Mouse (Mus musculus) limb, embryonic 15.5 days (tissue): ENCODE results near the gene Olfr649. TPM values are rescaled to one million over a fixed set of nuclear protein-coding genes. Genes with fewer than 3 reads are reported as not detected.

Experiments
- ATAC-seq: fragments of 200-750 bp; cut with Nextera tagmentation; 2 replicates; pipeline ENCODE4 v1.8.0; 2017; ENCODE audit warnings: low read depth, moderate TSS enrichment; ENCODE audit not compliant: insufficient number of reproducible peaks, low FRiP score, low TSS enrichment
- H3K27ac ChIP-seq: fragments of 300-500 bp; sonication (generic); 2 replicates; pipeline ENCODE4 v1.5.1; 2015; ENCODE audit warnings: moderate library complexity, mild to moderate bottlenecking, inconsistent platforms
- H3K27me3 ChIP-seq: fragments of 300-500 bp; sonication (generic); 2 replicates; pipeline ENCODE4 v1.6.1; 2015; ENCODE audit warnings: inconsistent platforms
- H3K36me3 ChIP-seq: fragments of 300-500 bp; sonication (generic); 2 replicates; pipeline ENCODE4 v1.6.1; 2015; ENCODE audit warnings: inconsistent platforms
- H3K4me1 ChIP-seq: fragments of 300-500 bp; sonication (generic); 2 replicates; pipeline ENCODE4 v1.6.1; 2015; ENCODE audit warnings: inconsistent platforms
- H3K4me2 ChIP-seq: fragments of 300-500 bp; sonication (generic); 2 replicates; pipeline ENCODE4 v1.6.1; 2015; ENCODE audit warnings: mild to moderate bottlenecking, inconsistent platforms
- H3K4me3 ChIP-seq: fragments of 300-500 bp; sonication (generic); 2 replicates; pipeline ENCODE4 v1.5.1; 2015; ENCODE audit warnings: mild to moderate bottlenecking, inconsistent platforms
- H3K9ac ChIP-seq: fragments of 300-500 bp; sonication (generic); 2 replicates; pipeline ENCODE4 v1.6.1; 2015; ENCODE audit warnings: inconsistent platforms
- H3K9me3 ChIP-seq: fragments of 300-500 bp; sonication (generic); 2 replicates; pipeline ENCODE4 v1.6.1; 2016; ENCODE audit warnings: inconsistent platforms
- WGBS: fragments of 180-500 bp; shearing (Covaris S2); methylation state at CpG from one replicate; pipeline ENCODE4 v1.1.7; 2015; 5-methylcytosine and 5-hydroxymethylcytosine counted together
- polyA plus RNA-seq: library from polyadenylated mRNA; unstranded; fragments of >200 nt; fragmentation: Nextera tagmentation; extraction: Ambion mirVana; gene quantifications from 2 replicates; pipeline ENCODE4 v1.2.1, GENCODE M21; 2015

Gene Olfr649
- not detected in 2 replicates for polyA plus RNA-seq

GRCm38 (mm10) chr7:104195885-104196284 lies at the start of gene Olfr649:
Gene Olfr649 (minus strand): TSS chr7:104195985.
- Histone ChIP-seq H3K27me3 (no peaks in the 10 kb centered on the region), H3K4me2 (no peak within 1 kb of the TSS), H3K9me3 (no peaks in the 10 kb centered on the region), H3K4me1 (no peaks in the 10 kb centered on the region), H3K9ac (no peak within 1 kb of the TSS), H3K36me3 (no peaks in the 10 kb centered on the region), H3K4me3 (no peak within 1 kb of the TSS), H3K27ac (no peak within 1 kb of the TSS)
- 76% methylated on average over 6 of the region's 6 CpGs for WGBS
- ATAC-seq, result no peak

DNA sequence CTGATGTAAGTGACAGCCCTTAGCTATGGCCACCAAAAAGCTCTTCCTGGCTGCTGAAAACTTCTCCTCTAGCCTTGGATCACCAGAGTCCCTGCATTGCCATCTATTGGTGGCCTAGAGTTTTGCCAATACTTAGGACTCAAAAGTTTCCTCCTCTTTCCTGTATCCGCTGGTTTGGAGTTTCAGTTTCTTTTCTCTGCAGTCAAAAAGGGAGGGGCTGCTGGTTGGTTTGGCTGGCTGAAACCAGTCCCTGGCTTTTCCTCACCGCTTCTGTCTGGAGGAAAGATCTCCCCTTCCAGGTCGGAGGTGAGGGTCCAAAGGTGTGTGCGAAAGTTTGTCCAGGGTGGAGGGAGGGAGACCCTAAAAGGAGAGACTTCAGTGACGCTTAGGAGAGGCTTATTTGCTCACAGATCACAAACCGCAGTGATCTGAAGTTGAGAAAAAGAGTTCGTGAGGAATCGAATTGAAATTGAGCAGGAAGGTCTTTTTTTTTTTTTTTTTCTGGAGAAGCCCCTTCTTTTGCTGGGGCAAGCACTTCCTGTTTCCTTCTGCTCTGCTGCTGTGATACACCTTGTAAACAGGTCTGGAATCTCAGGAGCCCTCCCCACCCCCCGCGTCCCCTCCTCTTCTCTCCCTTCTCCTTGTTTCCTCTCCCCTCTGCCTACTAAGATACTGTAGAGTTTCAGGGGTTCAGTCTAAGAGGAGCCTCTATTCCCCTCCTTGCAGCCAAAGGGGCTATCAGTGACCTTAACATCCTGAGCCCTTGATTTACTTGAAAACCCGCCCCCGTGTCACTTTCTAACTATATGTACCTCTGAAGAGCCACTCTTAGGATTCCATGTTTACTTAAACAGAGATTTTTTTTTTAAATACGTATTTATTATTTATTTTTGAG lies 48.7 kb upstream of the Olfr649 start, which contains the start of gene Trim34a:
Gene Trim34a (plus strand): TSS at position 171 of the 895 bp plus-strand sequence.
- 5% methylated on average over 13 of the region's 13 CpGs for WGBS
- Histone ChIP-seq H3K36me3 (no peaks in the 10 kb centered on the region), H3K4me1 (peaks cover 4% of the 10 kb centered on the region; the same call in 1 of the 2 replicates), H3K4me3 (peak within 1 kb of the TSS; percentile 50), H3K9ac (peak within 1 kb of the TSS; percentile 47; the same call in 1 of the 2 replicates), H3K9me3 (no peaks in the 10 kb centered on the region), H3K4me2 (peak within 1 kb of the TSS; percentile 49), H3K27ac (peak within 1 kb of the TSS; percentile 14; the same call in 1 of the 2 replicates), H3K27me3 (no peaks in the 10 kb centered on the region)
- no peak for ATAC-seq

GRCm38 (mm10) chr7:104243616-104244015 lies 47.8 kb upstream of the Olfr649 start:
- Histone ChIP-seq H3K9ac (no peak overlapping the region), H3K27ac (no peak overlapping the region), H3K4me3 (no peak overlapping the region), H3K4me2 (0 out of 2 replicates have a peak overlapping the region, but pooled peaks have one; percentile 49), H3K4me1 (peaks cover 4% of the 10 kb centered on the region; the same call in 1 of the 2 replicates), H3K36me3 (no peaks in the 10 kb centered on the region), H3K27me3 (no peaks in the 10 kb centered on the region), H3K9me3 (no peaks in the 10 kb centered on the region)
- WGBS, result 52% methylated on average over 1 of the region's 1 CpGs
- ATAC-seq, result no peak

DNA sequence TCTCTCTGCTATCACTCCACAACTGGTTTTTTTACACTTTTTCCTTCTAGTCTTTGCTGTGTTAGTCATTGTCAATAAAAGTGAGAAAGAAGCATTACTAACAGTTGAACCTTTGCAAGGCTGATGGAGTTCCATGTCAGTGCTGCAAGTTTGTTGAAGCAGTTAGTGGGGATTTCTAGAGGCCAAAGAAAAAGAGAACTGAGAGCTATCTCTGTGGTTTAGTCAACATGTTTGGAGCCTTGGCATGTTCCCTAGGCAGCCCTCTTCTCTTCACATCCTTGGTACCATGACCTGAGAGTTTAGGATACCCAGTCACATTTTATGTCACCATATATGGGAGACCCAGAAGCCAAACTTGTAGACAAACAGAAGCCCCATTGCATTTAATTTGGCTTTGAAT lies 45.1 kb upstream of the Olfr649 start:
- Histone ChIP-seq H3K27me3 (no peaks in the 10 kb centered on the region), H3K4me2 (no peak overlapping the region), H3K9ac (no peak overlapping the region), H3K4me3 (no peak overlapping the region), H3K36me3 (no peaks in the 10 kb centered on the region), H3K27ac (no peak overlapping the region), H3K4me1 (peaks cover 4% of the 10 kb centered on the region; the same call in 1 of the 2 replicates), H3K9me3 (no peaks in the 10 kb centered on the region)
- no peak for ATAC-seq

DNA sequence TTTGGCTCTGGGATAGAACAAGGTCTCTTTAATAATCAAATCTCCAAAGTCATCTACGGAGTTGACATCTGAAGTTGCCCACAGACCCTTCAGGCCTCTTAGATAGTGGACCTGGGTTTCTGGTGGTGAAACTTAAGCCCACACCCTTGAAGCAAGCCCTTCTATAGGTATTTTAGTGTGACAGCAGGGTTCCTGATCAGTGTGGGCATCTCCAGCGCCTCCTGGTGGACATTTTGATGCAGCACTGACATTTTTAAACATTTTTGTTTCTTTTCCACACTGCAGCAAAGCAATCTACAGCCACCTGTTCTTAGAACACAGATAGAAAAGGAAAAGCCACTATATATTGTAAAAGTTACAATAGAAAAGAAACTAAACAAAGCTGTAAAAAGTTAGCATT lies 35.4 kb upstream of the Olfr649 start:
- no peak overlapping the region for H3K4me3 ChIP-seq
- no peaks in the 10 kb centered on the region for H3K9me3 ChIP-seq
- H3K9ac ChIP-seq, result no peak overlapping the region
- H3K27ac ChIP-seq, result no peak overlapping the region
- H3K4me2 ChIP-seq, result no peak overlapping the region
- no peaks in the 10 kb centered on the region for H3K4me1 ChIP-seq
- 30% methylated on average over 2 of the region's 2 CpGs for WGBS
- no peak for ATAC-seq
- no peaks in the 10 kb centered on the region for H3K27me3 ChIP-seq
- no peaks in the 10 kb centered on the region for H3K36me3 ChIP-seq

- 3% methylated on average over 37 of the region's 37 CpGs for WGBS
- no peak within 1 kb of the TSS for H3K27ac ChIP-seq
- H3K4me1 ChIP-seq, result peaks cover 8% of the 10 kb centered on the region
- H3K4me3 ChIP-seq, result peak within 1 kb of the TSS; percentile 31
- H3K9ac ChIP-seq, result no peak within 1 kb of the TSS
- H3K9me3 ChIP-seq, result no peaks in the 10 kb centered on the region
- H3K36me3 ChIP-seq, result no peaks in the 10 kb centered on the region
- no peaks in the 10 kb centered on the region for H3K27me3 ChIP-seq
- H3K4me2 ChIP-seq, result peak within 1 kb of the TSS; percentile 44
- no peak for ATAC-seq
These were observed 23.1 kb upstream of the Olfr649 start, which contains the start of gene Trim6 for GRCm38 (mm10) chr7:104218701-104219569. Gene Trim6 (plus strand): TSS chr7:104218793.

DNA sequence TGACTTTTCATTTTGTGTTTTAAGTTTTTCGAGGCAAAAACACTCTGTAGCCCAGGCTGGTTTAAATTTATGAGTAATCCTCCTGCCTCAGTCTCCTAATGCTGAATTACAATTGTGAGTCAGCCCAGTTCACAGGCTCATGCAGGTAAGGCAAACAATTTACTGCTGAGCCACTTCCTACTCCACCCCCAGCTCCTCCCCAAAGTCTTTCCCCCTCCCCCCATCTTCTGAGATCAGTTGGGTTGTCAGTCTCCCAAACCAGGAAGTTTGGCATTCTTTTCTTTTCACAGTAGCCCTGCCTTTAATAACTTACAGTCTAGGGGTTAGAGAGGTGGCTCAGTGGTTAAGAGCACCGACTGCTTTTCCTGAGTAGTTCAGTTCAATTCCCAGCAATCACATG lies 22.1 kb upstream of the Olfr649 start:
- Histone ChIP-seq H3K9ac (no peak overlapping the region), H3K4me1 (peaks cover 8% of the 10 kb centered on the region), H3K27ac (no peak overlapping the region), H3K4me2 (no peak overlapping the region), H3K27me3 (no peaks in the 10 kb centered on the region), H3K36me3 (no peaks in the 10 kb centered on the region), H3K4me3 (no peak overlapping the region), H3K9me3 (no peaks in the 10 kb centered on the region)
- no peak for ATAC-seq
- WGBS, result 74% methylated on average over 2 of the region's 2 CpGs

GRCm38 (mm10) chr7:104216011-104216535 lies 20.3 kb upstream of the Olfr649 start:
- Histone ChIP-seq H3K4me3 (no peak overlapping the region), H3K36me3 (no peaks in the 10 kb centered on the region), H3K4me1 (peaks cover 8% of the 10 kb centered on the region), H3K27ac (no peak overlapping the region), H3K4me2 (no peak overlapping the region), H3K9ac (no peak overlapping the region), H3K9me3 (no peaks in the 10 kb centered on the region), H3K27me3 (no peaks in the 10 kb centered on the region)
- WGBS, result 42% methylated on average over 1 of the region's 1 CpGs
- no peak for ATAC-seq

GRCm38 (mm10) chr7:104206197-104206596 lies 10.4 kb upstream of the Olfr649 start:
- no peaks in the 10 kb centered on the region for H3K27me3 ChIP-seq
- H3K9me3 ChIP-seq, result no peaks in the 10 kb centered on the region
- H3K9ac ChIP-seq, result no peak overlapping the region
- H3K4me2 ChIP-seq, result no peak overlapping the region
- ATAC-seq, result no peak
- WGBS, result 87% methylated on average over 7 of the region's 7 CpGs
- no peaks in the 10 kb centered on the region for H3K36me3 ChIP-seq
- H3K4me1 ChIP-seq, result no peaks in the 10 kb centered on the region
- H3K27ac ChIP-seq, result no peak overlapping the region
- no peak overlapping the region for H3K4me3 ChIP-seq

GRCm38 (mm10) chr7:104199822-104200221 lies 4.0 kb upstream of the Olfr649 start:
- ATAC-seq, result no peak
- WGBS, result 5% methylated on average over 5 of the region's 5 CpGs

GRCm38 (mm10) chr7:104191275-104191674 lies 4.5 kb downstream of the Olfr649 start:
- no peak for ATAC-seq
- no peak overlapping the region for H3K27ac ChIP-seq
- no peaks in the 10 kb centered on the region for H3K27me3 ChIP-seq
- WGBS, result 58% methylated on average over 9 of the region's 9 CpGs
- no peaks in the 10 kb centered on the region for H3K9me3 ChIP-seq
- no peak overlapping the region for H3K4me2 ChIP-seq
- no peaks in the 10 kb centered on the region for H3K4me1 ChIP-seq
- no peak overlapping the region for H3K4me3 ChIP-seq
- no peak overlapping the region for H3K9ac ChIP-seq
- H3K36me3 ChIP-seq, result no peaks in the 10 kb centered on the region

More at GRCm38 (mm10) chr7:104199822-104200221, 4.0 kb upstream of the Olfr649 start:
- Histone ChIP-seq H3K4me2 (no peak overlapping the region), H3K9ac (no peak overlapping the region), H3K36me3 (no peaks in the 10 kb centered on the region), H3K27me3 (no peaks in the 10 kb centered on the region), H3K4me3 (no peak overlapping the region), H3K27ac (no peak overlapping the region), H3K4me1 (no peaks in the 10 kb centered on the region), H3K9me3 (no peaks in the 10 kb centered on the region)
